Mouse (Mus musculus): Measurements from ENCODE around the gene Il5. TPM values are rescaled to one million over a fixed set of nuclear protein-coding genes. Genes with fewer than 3 reads are reported as not detected.

Il5 gene
- polyA plus RNA-seq, 1 experiment from 2014 or later, result not detected

DNA sequence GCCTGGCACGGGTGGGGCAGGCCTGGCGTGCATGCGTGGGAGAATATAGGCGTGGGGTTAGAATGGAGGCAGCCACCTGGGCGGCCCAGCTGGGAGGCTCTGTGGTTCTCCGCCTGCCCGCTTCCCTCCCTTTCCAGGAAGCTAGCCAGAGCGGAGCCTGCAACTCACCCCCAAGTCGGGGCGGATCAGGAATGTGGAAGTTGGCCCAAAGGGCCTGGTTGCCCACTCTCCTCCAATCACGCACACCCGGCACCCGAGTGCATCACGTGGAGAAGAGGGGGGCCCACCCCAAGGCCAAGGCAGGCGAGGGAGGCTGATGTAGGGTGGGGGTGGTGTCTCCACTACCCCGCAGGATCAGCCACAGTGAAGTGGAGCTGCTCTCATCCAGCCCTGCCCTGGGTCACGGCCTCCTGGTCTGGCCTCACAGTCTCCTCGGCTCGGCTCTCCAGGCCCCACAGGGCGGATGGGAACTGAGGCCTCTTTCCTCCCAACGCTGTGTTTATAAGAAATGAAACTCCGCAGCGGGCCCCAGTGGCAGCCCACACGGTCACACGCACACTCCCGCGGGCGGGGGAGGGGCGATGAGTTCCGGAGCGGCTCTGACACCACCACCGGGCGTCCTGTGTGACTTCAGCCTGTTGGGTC lies 43.0 kb downstream of the Il5 start:
- Histone ChIP-seq H3K4me1 (ENCODE audit: insufficient read depth) (peaks cover 39% of the 10 kb centered on the region), H3K9ac (replicated peaks) (peak overlapping the region; percentile 72)
- peak; percentile 84 for ATAC-seq

DNA sequence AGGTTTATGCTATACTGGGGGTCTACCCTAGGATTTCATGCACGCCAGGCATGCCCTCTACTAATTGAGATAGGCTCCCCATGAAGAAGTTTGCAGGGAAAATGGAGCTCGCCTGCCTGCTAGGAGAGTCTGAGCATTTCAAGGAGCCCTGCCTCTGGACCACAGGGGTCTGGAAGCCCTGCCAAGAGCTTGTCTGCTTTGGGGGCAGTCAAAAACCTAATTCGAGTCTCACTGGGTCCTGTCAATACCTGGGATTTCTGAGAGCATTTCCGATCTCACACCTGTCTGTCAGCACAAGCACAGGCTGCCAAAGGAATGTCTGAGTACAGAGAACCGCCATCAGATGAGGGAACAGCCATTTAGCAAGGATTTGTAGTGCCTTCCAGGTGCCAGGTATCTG lies 44.0 kb downstream of the Il5 start:
- Histone ChIP-seq H3K9ac (replicated peaks) (no peak overlapping the region), H3K9me3 (ENCODE audit: low read length) (no peaks in the 10 kb centered on the region), H3K4me1 (ENCODE audit: insufficient read depth) (peaks cover 41% of the 10 kb centered on the region), H3K4me3 (ENCODE audit: low read depth, low read length) (no peak overlapping the region), H3K4me2 (ENCODE audit: low read depth, low read length) (0 out of 2 replicates have a peak overlapping the region, but pooled peaks have one; percentile 87), H3K36me3 (replicated peaks; ENCODE audit: insufficient read depth, low read length) (no peaks in the 10 kb centered on the region), H3K27me3 (ENCODE audit: insufficient read depth, low read length) (no peaks in the 10 kb centered on the region), H3K27ac (ENCODE audit: low read depth) (peak overlapping the region; percentile 97)
- TF ChIP-seq CTCF (IDR thresholded peaks at IDR 0.05; ENCODE audit: low read depth) (no peak), EP300 (IDR thresholded peaks at IDR 0.05; ENCODE audit: low read depth) (no peak)
- WGBS (ENCODE audit: insufficient replicate concordance), result 73% methylated on average over 5 of the region's 5 CpGs
- no peak for DNase-seq
- no peak for ATAC-seq

More for the DNA sequence above, 43.0 kb downstream of the Il5 start:
- H3K9me3 ChIP-seq (ENCODE audit: low read length), result no peaks in the 10 kb centered on the region
- under 1% methylated on average over 33 of the region's 33 CpGs for WGBS (ENCODE audit: insufficient replicate concordance)
- H3K27ac ChIP-seq (ENCODE audit: low read depth), result peak overlapping the region; percentile 97
- H3K4me3 ChIP-seq (ENCODE audit: low read depth, low read length), result peak overlapping the region; percentile 50
- no peaks in the 10 kb centered on the region for H3K36me3 ChIP-seq (replicated peaks; ENCODE audit: insufficient read depth, low read length)
- no peaks in the 10 kb centered on the region for H3K27me3 ChIP-seq (ENCODE audit: insufficient read depth, low read length)
- peak; percentile 91 for DNase-seq
- TF ChIP-seq EP300 (IDR thresholded peaks at IDR 0.05; ENCODE audit: low read depth) (no peak; the same call in 1 of the 2 replicates), CTCF (IDR thresholded peaks at IDR 0.05; ENCODE audit: low read depth) (peak; percentile 57)
- peak overlapping the region; percentile 87 for H3K4me2 ChIP-seq (ENCODE audit: low read depth, low read length)

DNA sequence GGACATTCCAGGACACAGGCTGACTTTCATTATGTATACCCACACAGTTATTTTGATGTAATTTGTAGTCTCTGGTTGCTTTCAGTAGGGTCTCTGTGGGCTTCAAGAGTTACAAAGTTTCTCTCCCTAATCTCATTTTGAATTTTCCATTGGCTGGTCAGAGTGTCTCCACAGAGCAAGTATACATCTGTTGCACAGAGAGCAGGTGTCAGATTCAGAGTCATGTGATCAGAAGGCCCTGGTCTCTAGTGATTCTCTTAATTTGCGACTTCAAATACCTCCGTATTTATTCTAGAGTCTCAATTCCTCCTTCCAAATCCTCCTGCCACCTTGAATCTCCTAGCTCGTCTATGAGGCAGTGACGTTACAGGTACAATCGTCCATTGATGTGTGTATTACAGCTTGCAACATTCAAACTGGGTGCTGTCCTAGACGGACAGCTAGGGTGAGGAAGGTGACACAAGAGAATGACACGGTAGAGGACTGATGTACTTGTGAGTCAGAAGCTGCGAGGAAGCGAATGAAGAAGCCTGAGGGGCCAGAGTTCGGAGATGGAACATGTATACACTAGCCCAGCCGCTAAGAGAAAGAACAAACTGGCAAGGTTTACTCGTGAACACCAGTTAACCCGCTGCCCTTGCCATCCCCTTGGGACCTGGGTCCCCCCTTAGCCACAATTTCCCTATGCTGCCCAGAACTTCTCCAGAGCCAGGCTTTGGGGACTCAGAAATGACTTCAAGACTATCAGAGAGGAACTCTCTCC lies 48.0 kb downstream of the Il5 start:
- WGBS (ENCODE audit: insufficient replicate concordance), result 66% methylated on average over 13 of the region's 13 CpGs
- peaks cover 35% of the 10 kb centered on the region for H3K4me1 ChIP-seq (ENCODE audit: insufficient read depth)
- peaks cover 12% of the 10 kb centered on the region for H3K36me3 ChIP-seq (replicated peaks; ENCODE audit: insufficient read depth, low read length)
- no peaks in the 10 kb centered on the region for H3K27me3 ChIP-seq (ENCODE audit: insufficient read depth, low read length)
- no peak for DNase-seq
- H3K27ac ChIP-seq (ENCODE audit: low read depth), result peak overlapping the region; percentile 97; the same call in 1 of the 2 replicates
- no peak for ATAC-seq
- TF ChIP-seq EP300 (IDR thresholded peaks at IDR 0.05; ENCODE audit: low read depth) (no peak), CTCF (IDR thresholded peaks at IDR 0.05; ENCODE audit: low read depth) (no peak)
- H3K4me2 ChIP-seq (ENCODE audit: low read depth, low read length), result peak overlapping the region; percentile 79; the same call in 1 of the 2 replicates
- no peak overlapping the region for H3K4me3 ChIP-seq (ENCODE audit: low read depth, low read length)
- H3K9ac ChIP-seq (replicated peaks), result no peak overlapping the region
- H3K9me3 ChIP-seq (ENCODE audit: low read length), result no peaks in the 10 kb centered on the region

DNA sequence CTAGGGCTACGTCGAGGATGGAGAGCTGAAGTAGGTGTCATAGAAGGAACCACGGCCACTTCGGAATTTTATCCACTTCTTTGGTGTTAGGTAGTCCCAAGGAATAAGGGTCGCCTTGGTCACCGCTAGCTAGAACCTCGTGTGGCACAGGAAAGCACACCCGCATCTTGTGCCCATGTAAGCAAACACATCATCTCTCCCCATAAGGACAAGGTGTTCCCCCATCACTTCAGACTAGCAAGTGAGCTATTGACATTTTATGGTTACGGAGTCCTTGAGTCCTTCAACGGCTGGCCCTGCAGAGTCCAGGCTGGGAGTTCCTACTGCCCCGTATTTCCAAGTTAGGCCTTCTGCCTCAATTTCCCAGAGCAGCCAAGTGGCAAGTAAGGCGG lies 48.6 kb downstream of the Il5 start:
- H3K27ac ChIP-seq (ENCODE audit: low read depth), result peak overlapping the region; percentile 97
- DNase-seq, result no peak
- H3K36me3 ChIP-seq (replicated peaks; ENCODE audit: insufficient read depth, low read length), result peaks cover 18% of the 10 kb centered on the region
- peak overlapping the region; percentile 64 for H3K9ac ChIP-seq (replicated peaks)
- no peaks in the 10 kb centered on the region for H3K9me3 ChIP-seq (ENCODE audit: low read length)
- 51% methylated on average over 12 of the region's 12 CpGs for WGBS (ENCODE audit: insufficient replicate concordance)
- ATAC-seq, result no peak
- TF ChIP-seq EP300 (IDR thresholded peaks at IDR 0.05; ENCODE audit: low read depth) (no peak), CTCF (IDR thresholded peaks at IDR 0.05; ENCODE audit: low read depth) (no peak)
- peak overlapping the region; percentile 80 for H3K4me3 ChIP-seq (ENCODE audit: low read depth, low read length)
- no peaks in the 10 kb centered on the region for H3K27me3 ChIP-seq (ENCODE audit: insufficient read depth, low read length)
- H3K4me1 ChIP-seq (ENCODE audit: insufficient read depth), result peaks cover 31% of the 10 kb centered on the region
- H3K4me2 ChIP-seq (ENCODE audit: low read depth, low read length), result peak overlapping the region; percentile 79

DNA sequence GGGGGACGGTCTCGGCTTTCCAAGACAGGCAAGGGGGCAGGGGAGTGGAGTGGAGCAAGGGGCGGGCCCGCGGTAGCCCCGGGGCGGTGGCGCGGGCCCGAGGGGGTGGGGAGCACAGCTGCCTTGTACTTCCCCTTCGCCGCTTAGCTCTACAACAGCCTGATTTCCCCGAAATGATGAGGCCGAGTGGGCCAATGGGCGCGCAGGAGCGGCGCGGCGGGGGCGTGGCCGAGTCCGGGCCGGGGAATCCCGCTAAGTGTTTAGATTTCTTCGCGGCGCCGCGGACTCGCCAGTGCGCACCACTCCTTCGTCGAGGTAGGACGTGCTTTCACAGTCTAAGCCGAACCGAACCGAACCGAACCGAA lies 49.1 kb downstream of the Il5 start, which contains the start of gene Irf1:
Irf1 (plus strand) TSS at position 255 of the 365 bp plus-strand sequence.
- no peak for TF ChIP-seq CTCF (IDR thresholded peaks at IDR 0.05; ENCODE audit: low read depth)
- no peak for TF ChIP-seq EP300 (IDR thresholded peaks at IDR 0.05; ENCODE audit: low read depth)
- DNase-seq (peak; percentile 93), ATAC-seq (peak; percentile 89)
- Histone ChIP-seq H3K27me3 (ENCODE audit: insufficient read depth, low read length) (no peaks in the 10 kb centered on the region), H3K9ac (replicated peaks) (peak within 1 kb of the TSS; percentile 88), H3K9me3 (ENCODE audit: low read length) (no peaks in the 10 kb centered on the region), H3K36me3 (replicated peaks; ENCODE audit: insufficient read depth, low read length) (peaks cover 24% of the 10 kb centered on the region), H3K4me1 (ENCODE audit: insufficient read depth) (peaks cover 25% of the 10 kb centered on the region), H3K4me3 (ENCODE audit: low read depth, low read length) (peak within 1 kb of the TSS; percentile 80), H3K4me2 (ENCODE audit: low read depth, low read length) (peak within 1 kb of the TSS; percentile 79), H3K27ac (ENCODE audit: low read depth) (peak within 1 kb of the TSS; percentile 97)
- WGBS (ENCODE audit: insufficient replicate concordance), result under 1% methylated on average over 39 of the region's 40 CpGs

DNA sequence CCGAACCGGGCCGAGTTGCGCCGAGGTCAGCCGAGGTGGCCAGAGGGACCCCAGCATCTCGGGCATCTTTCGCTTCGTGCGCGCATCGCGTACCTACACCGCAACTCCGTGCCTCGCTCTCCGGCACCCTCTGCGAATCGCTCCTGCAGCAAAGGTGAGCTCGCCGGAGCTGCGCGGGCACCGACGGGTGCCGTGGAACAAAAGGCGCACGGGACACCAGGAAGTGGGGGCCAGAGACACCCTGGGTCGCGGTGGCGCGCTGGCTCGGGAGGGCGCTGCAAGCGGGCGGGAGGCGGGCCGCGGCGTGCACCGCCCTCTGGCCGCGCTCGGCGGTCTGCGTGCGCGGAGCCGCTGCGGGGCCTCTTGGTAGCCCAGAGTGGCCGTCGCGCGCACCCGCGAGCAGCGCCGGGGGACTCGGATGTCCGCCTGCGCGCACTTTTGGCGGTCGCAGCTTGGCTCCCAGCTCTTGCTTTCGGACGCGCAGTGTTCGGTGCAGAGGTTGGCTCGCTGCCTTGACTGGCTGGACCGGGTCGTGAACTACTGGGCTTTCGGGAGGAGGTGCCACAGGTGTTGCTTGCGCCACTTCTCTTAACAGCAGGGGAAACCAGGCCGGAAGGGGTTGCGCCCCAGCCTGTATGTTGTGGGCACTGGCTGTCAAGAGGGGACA lies 49.7 kb downstream of the Il5 start:
- Histone ChIP-seq H3K27ac (ENCODE audit: low read depth) (peak overlapping the region; percentile 97), H3K27me3 (ENCODE audit: insufficient read depth, low read length) (no peaks in the 10 kb centered on the region), H3K4me2 (ENCODE audit: low read depth, low read length) (peak overlapping the region; percentile 79), H3K36me3 (replicated peaks; ENCODE audit: insufficient read depth, low read length) (peaks cover 29% of the 10 kb centered on the region), H3K4me1 (ENCODE audit: insufficient read depth) (peaks cover 24% of the 10 kb centered on the region), H3K9ac (replicated peaks) (peak overlapping the region; percentile 88), H3K4me3 (ENCODE audit: low read depth, low read length) (peak overlapping the region; percentile 80), H3K9me3 (ENCODE audit: low read length) (no peaks in the 10 kb centered on the region)
- ATAC-seq (peak; percentile 80), DNase-seq (peak; percentile 81)
- TF ChIP-seq EP300 (IDR thresholded peaks at IDR 0.05; ENCODE audit: low read depth) (no peak), CTCF (IDR thresholded peaks at IDR 0.05; ENCODE audit: low read depth) (peak; percentile 15; the same call in 1 of the 2 replicates)
- WGBS (ENCODE audit: insufficient replicate concordance), result under 1% methylated on average over 59 of the region's 75 CpGs

All from liver, postnatal 0 days (tissue).